In the genomic region with DNA sequence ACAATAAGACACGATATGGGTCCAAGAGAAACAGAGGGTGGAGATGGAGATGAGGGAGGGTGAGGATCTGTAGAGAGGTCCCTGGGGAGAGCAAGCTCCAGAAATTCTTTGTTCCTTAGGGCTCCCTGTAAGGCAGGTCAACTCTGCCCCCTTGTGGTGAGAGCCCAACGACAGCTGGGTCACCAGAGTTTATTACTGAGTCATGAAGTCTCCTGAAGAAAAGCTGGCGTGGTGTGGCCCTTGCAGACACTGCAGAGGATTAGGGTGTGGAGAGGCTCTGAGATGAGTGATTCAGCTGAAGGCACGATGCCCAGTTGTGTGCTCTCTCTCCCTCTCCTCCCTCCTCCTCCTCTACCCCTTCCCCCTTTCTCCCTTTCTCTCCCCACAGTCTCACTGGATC, we compare ENCODE assay signal across 8 mouse cellular contexts. TPM values are rescaled to one million over a fixed set of nuclear protein-coding genes. Genes with fewer than 3 reads are reported as not detected.
DNase-seq lines count a peak whose midpoint lies in the region; ATAC-seq and TF ChIP-seq lines count a peak whose summit lies in the region.

No protein-coding gene starts in this region.

- intact Hi-C loops in left cerebral cortex, adult 2 months (cut with DNase I): loop anchor here (1.0 to 10.0 kb wide), 3 partner anchors 23 to 316 kb away; partner anchors contain the start of genes Dcxr and Rac3

- DNase-seq in hindbrain, embryonic 10.5 days (ENCODE audit: low spot score): peak; percentile 81
- peak; percentile 75 for DNase-seq in c-Kit-positive CD71-positive TER-119-positive erythroid progenitor cells, embryonic 14.5 days (ENCODE audit: low spot score)
- peak; percentile 81 to 85 for DNase-seq in left cerebral cortex, adult 2 months (ENCODE audit: extremely low spot score in 1 of 2, low spot score in 2 of 2)
- peak; percentile 81 for DNase-seq in midbrain, postnatal 0 days (ENCODE audit: low spot score)
- peak; percentile 72 to 90 for DNase-seq in spleen, postnatal 4 days (ENCODE audit: low spot score in 2 of 2)

- H3K27me3 ChIP-seq in hindbrain, embryonic 10.5 days (ENCODE audit: insufficient read depth, poor library complexity, severe bottlenecking): peaks cover 30% of the 10 kb centered on the region
- H3K27me3 ChIP-seq in hindbrain, embryonic 13.5 days: peaks cover 18% of the 10 kb centered on the region; the same call in 1 of the 2 replicates
- H3K27me3 ChIP-seq in forebrain, embryonic 16.5 days (replicated peaks; ENCODE audit: control insufficient read depth, insufficient read depth, low read length): no peaks in the 10 kb centered on the region
- no peaks in the 10 kb centered on the region for H3K27me3 ChIP-seq in midbrain, postnatal 0 days (ENCODE audit: insufficient read depth, low read length)

- 11% methylated on average over 4 of the region's 4 CpGs for WGBS in hindbrain, embryonic 10.5 days
- 6% methylated on average over 4 of the region's 4 CpGs for WGBS in hindbrain, embryonic 13.5 days
- WGBS in forebrain, embryonic 16.5 days: 3% methylated on average over 4 of the region's 4 CpGs
- WGBS in midbrain, postnatal 0 days: 7% methylated on average over 4 of the region's 4 CpGs

- no peak for ATAC-seq in hindbrain, embryonic 13.5 days (ENCODE audit: low FRiP score)
- ATAC-seq in forebrain, embryonic 16.5 days: 0 out of 2 replicates have a peak, but pooled peaks have one; percentile 54
- peak; percentile 61 to 66; a peak in 3 of 4 replicates for ATAC-seq in hematopoietic stem cell, adult 5-6 weeks (replicated peaks in 1 of 2; ENCODE audit: insufficient read depth in 1 of 2, low FRiP score in 2 of 2, low TSS enrichment in 1 of 2, low read depth in 1 of 2, poor library complexity in 2 of 2, severe bottlenecking in 2 of 2)
- ATAC-seq in midbrain, postnatal 0 days (ENCODE audit: low FRiP score): no peak

- no peaks in the 10 kb centered on the region for H3K9me3 ChIP-seq in hindbrain, embryonic 10.5 days
- H3K9me3 ChIP-seq in hindbrain, embryonic 13.5 days: no peaks in the 10 kb centered on the region
- H3K9me3 ChIP-seq in forebrain, embryonic 16.5 days (ENCODE audit: control insufficient read depth, low read length): no peaks in the 10 kb centered on the region
- H3K9me3 ChIP-seq in midbrain, postnatal 0 days (ENCODE audit: low read length): no peaks in the 10 kb centered on the region

- H3K4me2 ChIP-seq in hindbrain, embryonic 13.5 days: no peak overlapping the region
- H3K4me2 ChIP-seq in forebrain, embryonic 16.5 days (ENCODE audit: low read length): no peak overlapping the region
- H3K4me2 ChIP-seq in midbrain, postnatal 0 days (ENCODE audit: low read depth, low read length, poor library complexity, severe bottlenecking): no peak overlapping the region

- H3K36me3 ChIP-seq in hindbrain, embryonic 10.5 days: no peaks in the 10 kb centered on the region
- no peaks in the 10 kb centered on the region for H3K36me3 ChIP-seq in hindbrain, embryonic 13.5 days
- no peaks in the 10 kb centered on the region for H3K36me3 ChIP-seq in forebrain, embryonic 16.5 days (ENCODE audit: control insufficient read depth, insufficient read depth)
- no peaks in the 10 kb centered on the region for H3K36me3 ChIP-seq in midbrain, postnatal 0 days (ENCODE audit: insufficient read depth, low read length)

- H3K4me1 ChIP-seq in hindbrain, embryonic 10.5 days (replicated peaks): peaks cover 20% of the 10 kb centered on the region; the same call in 1 of the 2 replicates
- no peaks in the 10 kb centered on the region for H3K4me1 ChIP-seq in hindbrain, embryonic 13.5 days (replicated peaks)
- H3K4me1 ChIP-seq in forebrain, embryonic 16.5 days (replicated peaks; ENCODE audit: control insufficient read depth, insufficient read depth, low read length): no peaks in the 10 kb centered on the region
- no peaks in the 10 kb centered on the region for H3K4me1 ChIP-seq in midbrain, postnatal 0 days (ENCODE audit: insufficient read depth, low read length)

- no peak overlapping the region for H3K27ac ChIP-seq in hindbrain, embryonic 10.5 days
- H3K27ac ChIP-seq in hindbrain, embryonic 13.5 days: no peak overlapping the region
- no peak overlapping the region for H3K27ac ChIP-seq in forebrain, embryonic 16.5 days (ENCODE audit: low read length)
- no peak overlapping the region for H3K27ac ChIP-seq in left cerebral cortex, adult 2 months
- H3K27ac ChIP-seq in midbrain, postnatal 0 days (ENCODE audit: low read depth, low read length): no peak overlapping the region

- peak; percentile 81 for TF ChIP-seq CTCF in left cerebral cortex, adult 2 months (IDR thresholded peaks at IDR 0.05)
- peak; percentile 77 for TF ChIP-seq CTCF in midbrain, postnatal 0 days (IDR thresholded peaks at IDR 0.05)

- H3K4me3 ChIP-seq in hindbrain, embryonic 10.5 days: no peak overlapping the region
- no peak overlapping the region for H3K4me3 ChIP-seq in hindbrain, embryonic 13.5 days
- H3K4me3 ChIP-seq in forebrain, embryonic 16.5 days (replicated peaks; ENCODE audit: low read length): no peak overlapping the region
- H3K4me3 ChIP-seq in left cerebral cortex, adult 2 months: no peak overlapping the region
- no peak overlapping the region for H3K4me3 ChIP-seq in midbrain, postnatal 0 days (ENCODE audit: low read depth, low read length)

- H3K9ac ChIP-seq in hindbrain, embryonic 13.5 days: no peak overlapping the region
- H3K9ac ChIP-seq in forebrain, embryonic 16.5 days (replicated peaks; ENCODE audit: low read depth, low read length): no peak overlapping the region
- no peak overlapping the region for H3K9ac ChIP-seq in midbrain, postnatal 0 days (replicated peaks; ENCODE audit: low read length, poor library complexity, severe bottlenecking)

RNA-seq across cellular contexts. Expression of gene Cd7, which starts 2.0 kb away (rescaled TPM):
- not detected in 2 replicates for polyA plus RNA-seq in hindbrain, embryonic 10.5 days (2016; fragmentation: Nextera tagmentation; extraction: Ambion mirVana)
- not detected in 2 replicates for polyA plus RNA-seq in hindbrain, embryonic 13.5 days (2015; fragmentation: Nextera tagmentation; extraction: Ambion mirVana)
- not detected in 2 replicates for polyA plus RNA-seq in forebrain, embryonic 16.5 days (2015; fragmentation: Nextera tagmentation; extraction: Ambion mirVana)
- 2.5 and 3.2 TPM in 2 replicates for total RNA-seq in hematopoietic stem cell, adult 5-6 weeks (2017)
- 1 to 10 TPM; 2.2 to 3.0 TPM for total RNA-seq in left cerebral cortex, adult 2 months (2021)
- total RNA-seq in midbrain, postnatal 0 days (2014; rRNA removed): not detected in 2 replicates
- polyA plus RNA-seq in midbrain, postnatal 0 days (2015; fragmentation: Nextera tagmentation; extraction: Ambion mirVana): not detected in 2 replicates

RNA-seq across cellular contexts. Expression of gene Sectm1b, which starts 22.2 kb away (rescaled TPM):
- polyA plus RNA-seq in hindbrain, embryonic 10.5 days (2016; fragmentation: Nextera tagmentation; extraction: Ambion mirVana): not detected in 2 replicates
- not detected in 2 replicates for polyA plus RNA-seq in hindbrain, embryonic 13.5 days (2015; fragmentation: Nextera tagmentation; extraction: Ambion mirVana)
- not detected in 2 replicates for polyA plus RNA-seq in forebrain, embryonic 16.5 days (2015; fragmentation: Nextera tagmentation; extraction: Ambion mirVana)
- not detected in 2 replicates for total RNA-seq in hematopoietic stem cell, adult 5-6 weeks (2017)
- not detected for total RNA-seq in left cerebral cortex, adult 2 months (2021)
- not detected in 2 replicates for total RNA-seq in midbrain, postnatal 0 days (2014; rRNA removed)
- not detected in 2 replicates for polyA plus RNA-seq in midbrain, postnatal 0 days (2015; fragmentation: Nextera tagmentation; extraction: Ambion mirVana)

RNA-seq across cellular contexts. Expression of gene Sectm1a, which starts 39.8 kb away (rescaled TPM):
- polyA plus RNA-seq in hindbrain, embryonic 10.5 days (2016; fragmentation: Nextera tagmentation; extraction: Ambion mirVana): not detected in 2 replicates
- not detected in 2 replicates for polyA plus RNA-seq in hindbrain, embryonic 13.5 days (2015; fragmentation: Nextera tagmentation; extraction: Ambion mirVana)
- not detected in 2 replicates for polyA plus RNA-seq in forebrain, embryonic 16.5 days (2015; fragmentation: Nextera tagmentation; extraction: Ambion mirVana)
- 0.50 TPM in 1 of 2 replicates, not detected in the other for total RNA-seq in hematopoietic stem cell, adult 5-6 weeks (2017)
- not detected for total RNA-seq in left cerebral cortex, adult 2 months (2021)
- not detected in 2 replicates for total RNA-seq in midbrain, postnatal 0 days (2014; rRNA removed)
- not detected in 2 replicates for polyA plus RNA-seq in midbrain, postnatal 0 days (2015; fragmentation: Nextera tagmentation; extraction: Ambion mirVana)

RNA-seq across cellular contexts. Expression of gene Csnk1d, which starts 50.1 kb away (rescaled TPM):
- 124 and 134 TPM in 2 replicates for polyA plus RNA-seq in hindbrain, embryonic 10.5 days (2016; fragmentation: Nextera tagmentation; extraction: Ambion mirVana)
- polyA plus RNA-seq in hindbrain, embryonic 13.5 days (2015; fragmentation: Nextera tagmentation; extraction: Ambion mirVana): 147 and 148 TPM in 2 replicates
- polyA plus RNA-seq in forebrain, embryonic 16.5 days (2015; fragmentation: Nextera tagmentation; extraction: Ambion mirVana): 146 and 149 TPM in 2 replicates
- 97.6 and 158 TPM in 2 replicates for total RNA-seq in hematopoietic stem cell, adult 5-6 weeks (2017)
- 100 to 1,000 TPM; 126 to 132 TPM for total RNA-seq in left cerebral cortex, adult 2 months (2021)
- 116 and 122 TPM in 2 replicates for total RNA-seq in midbrain, postnatal 0 days (2014; rRNA removed)
- polyA plus RNA-seq in midbrain, postnatal 0 days (2015; fragmentation: Nextera tagmentation; extraction: Ambion mirVana): 115 TPM in 2 replicates

Comparison
In these comparisons a context has a peak if more than half of its experiments do, and no peak if none do; other contexts are left out.
1. ATAC-seq: peak in forebrain, embryonic 16.5 days (single experiment) and hematopoietic stem cell, adult 5-6 weeks (2 of 2); none in hindbrain, embryonic 13.5 days (single experiment) and midbrain, postnatal 0 days (single experiment).
2. Peak in every context shown above with its lines, with median percentiles within 50 percentile points of each other: DNase-seq.